Mouse (Mus musculus) ES-E14 (cell line): ENCODE results near the gene Tbc1d7. TPM values are rescaled to one million over a fixed set of nuclear protein-coding genes. Genes with fewer than 3 reads are reported as not detected.

Source experiments
- DNase-seq: peaks from one replicate; pipeline ENCODE4 v3.0.0-alpha.2; 2013; ENCODE audit warnings: low read depth, low spot score
- H3K27ac ChIP-seq: 2 replicates; pipeline ENCODE4 v1.5.1; 2012; ENCODE audit warnings: low read depth, mild to moderate bottlenecking, low read length, moderate library complexity, mixed read lengths; ENCODE audit not compliant: poor library complexity, insufficient read depth, severe bottlenecking
- H3K36me3 ChIP-seq: 2 replicates; pipeline ENCODE4 v1.6.1; 2012; ENCODE audit warnings: mild to moderate bottlenecking, low read length, moderate library complexity, mixed read lengths; ENCODE audit not compliant: control insufficient read depth, poor library complexity, insufficient read depth, severe bottlenecking
- H3K4me1 ChIP-seq, 2 experiments: fragments of 150-350 bp in 1 of 2; sonication (generic) in 1 of 2; 2 replicates each; pipeline ENCODE4 v1.6.1; 2012; ENCODE audit warnings: low read length in 2 of 2, mild to moderate bottlenecking in 1 of 2, mixed read lengths in 1 of 2; ENCODE audit not compliant: control insufficient read depth in 2 of 2, insufficient read depth in 2 of 2, poor library complexity in 1 of 2
- H3K4me3 ChIP-seq, 2 experiments: fragments of 150-350 bp in 1 of 2; sonication (generic) in 1 of 2; 2 replicates each; pipeline ENCODE4 v1.5.1; 2012; ENCODE audit warnings: low read length in 2 of 2, low read depth in 1 of 2, mild to moderate bottlenecking in 1 of 2, mixed read lengths in 1 of 2; ENCODE audit not compliant: insufficient read depth in 1 of 2, poor library complexity in 1 of 2, severe bottlenecking in 1 of 2
- H3K9ac ChIP-seq: 2 replicates; pipeline ENCODE4 v1.6.1; 2012; ENCODE audit warnings: low read depth, mild to moderate bottlenecking, low read length, mixed read lengths; ENCODE audit not compliant: poor library complexity, insufficient read depth, severe bottlenecking
- H3K9me3 ChIP-seq: fragments of 150-350 bp; sonication (generic); 2 replicates; pipeline ENCODE4 v1.6.1; 2012; ENCODE audit warnings: low read depth, mild to moderate bottlenecking, low read length; ENCODE audit not compliant: control insufficient read depth, insufficient read depth
- CHD2 ChIP-seq: IDR thresholded peaks from 2 replicates; pipeline ENCODE4 v1.6.1; 2014; ENCODE audit warnings: mild to moderate bottlenecking, low read depth, low read length, inconsistent platforms
- HCFC1 ChIP-seq: IDR thresholded peaks from 2 replicates; pipeline ENCODE4 v1.6.1; 2012; ENCODE audit warnings: low read length, inconsistent platforms, borderline replicate concordance; ENCODE audit not compliant: insufficient read depth
- MAFK ChIP-seq: IDR thresholded peaks from 2 replicates; pipeline ENCODE4 v1.6.1; 2014; ENCODE audit warnings: mild to moderate bottlenecking, low read depth, low read length, inconsistent platforms; ENCODE audit not compliant: insufficient read depth
- ZC3H11A ChIP-seq: IDR thresholded peaks from 2 replicates; pipeline ENCODE4 v1.6.1; 2012; ENCODE audit warnings: low read depth, mild to moderate bottlenecking, inconsistent platforms, low read length, borderline replicate concordance
- ZNF384 ChIP-seq: IDR thresholded peaks from 2 replicates; pipeline ENCODE4 v1.6.1; 2012; ENCODE audit warnings: low read depth, low read length, inconsistent platforms
- in situ Hi-C, 2 experiments: fragments of 600-800 bp; cut with MboI; formaldehyde crosslinking; loops; one replicate each; pipeline ENCODE4 v1.15.1; 2025; ENCODE audit warnings: low sequenced_read_pairs in 2 of 2, inconsistent platforms in 1 of 2; ENCODE audit not compliant: unreplicated experiment in 2 of 2
- total RNA-seq: library from RNA; depleted of rRNA; stranded (reverse); fragments of 300-350 nt; gene quantifications from 2 replicates; pipeline ENCODE4 v1.2.3, GENCODE M21; 2012; rRNA removed

Tbc1d7 gene
- total RNA-seq, result 11.3 and 11.7 TPM in 2 replicates

GRCm38 (mm10) chr13:43171020-43171710, at the start of gene Tbc1d7:
TSS of gene Tbc1d7 (minus strand) at chr13:43171501.
- peaks cover 0 to 2% of the 10 kb centered on the region in 2 experiments; a peak in 1 of 4 replicates for H3K4me1 ChIP-seq
- no peaks in the 10 kb centered on the region for H3K9me3 ChIP-seq
- TF ChIP-seq CHD2 (no peak), HCFC1 (peak; percentile 83)
- peak; percentile 93 for DNase-seq
- in situ Hi-C loops, result loop anchor here in 1 of 2 experiments (10.0 to 25.0 kb wide), 2 partner anchors 154 to 566 kb away; no protein-coding TSS in a partner anchor
- H3K9ac ChIP-seq, result peak within 1 kb of the TSS; percentile 95
- peak within 1 kb of the TSS; percentile 76 to 85 for H3K4me3 ChIP-seq
- no peaks in the 10 kb centered on the region for H3K36me3 ChIP-seq
- peak within 1 kb of the TSS; percentile 52; the same call in 1 of the 2 replicates for H3K27ac ChIP-seq

- TF ChIP-seq CHD2 (no peak), ZC3H11A (no peak)
- no peak for DNase-seq
- Histone ChIP-seq H3K4me3 (no peak overlapping the region), H3K27ac (no peak overlapping the region), H3K9ac (no peak overlapping the region), H3K4me1 (peaks cover 3 to 16% of the 10 kb centered on the region in 2 experiments; a peak in 3 of 4 replicates), H3K9me3 (no peaks in the 10 kb centered on the region), H3K36me3 (no peaks in the 10 kb centered on the region)
- in situ Hi-C loops, result no loop called here
Measured at GRCm38 (mm10) chr13:43220635-43221034, 49.3 kb upstream of the Tbc1d7 start.

- Histone ChIP-seq H3K27ac (no peak overlapping the region), H3K4me1 (peaks cover 5 to 16% of the 10 kb centered on the region in 2 experiments; a peak in 3 of 4 replicates), H3K9me3 (no peaks in the 10 kb centered on the region), H3K36me3 (no peaks in the 10 kb centered on the region), H3K4me3 (no peak overlapping the region), H3K9ac (no peak overlapping the region)
- DNase-seq, result no peak
- TF ChIP-seq ZNF384 (no peak), MAFK (no peak), HCFC1 (no peak), ZC3H11A (no peak), CHD2 (no peak)
- in situ Hi-C loops, result no loop called here
Measured at GRCm38 (mm10) chr13:43218764-43219163, 47.5 kb upstream of the Tbc1d7 start.

GRCm38 (mm10) chr13:43218284-43218683, 47.0 kb upstream of the Tbc1d7 start:
- Histone ChIP-seq H3K4me1 (peaks cover 5 to 16% of the 10 kb centered on the region in 2 experiments; a peak in 3 of 4 replicates), H3K36me3 (no peaks in the 10 kb centered on the region), H3K4me3 (no peak overlapping the region), H3K9me3 (no peaks in the 10 kb centered on the region), H3K27ac (no peak overlapping the region), H3K9ac (no peak overlapping the region)
- no peak for DNase-seq
- in situ Hi-C loops, result no loop called here
- TF ChIP-seq ZNF384 (no peak), MAFK (no peak), ZC3H11A (no peak), HCFC1 (no peak), CHD2 (no peak)
